Mouse (Mus musculus): ENCODE results near the gene Mapt. TPM values are rescaled to one million over a fixed set of nuclear protein-coding genes. Genes with fewer than 3 reads are reported as not detected.

Mapt gene
- polyA plus RNA-seq, 1 experiment, result 1.0 TPM

DNA sequence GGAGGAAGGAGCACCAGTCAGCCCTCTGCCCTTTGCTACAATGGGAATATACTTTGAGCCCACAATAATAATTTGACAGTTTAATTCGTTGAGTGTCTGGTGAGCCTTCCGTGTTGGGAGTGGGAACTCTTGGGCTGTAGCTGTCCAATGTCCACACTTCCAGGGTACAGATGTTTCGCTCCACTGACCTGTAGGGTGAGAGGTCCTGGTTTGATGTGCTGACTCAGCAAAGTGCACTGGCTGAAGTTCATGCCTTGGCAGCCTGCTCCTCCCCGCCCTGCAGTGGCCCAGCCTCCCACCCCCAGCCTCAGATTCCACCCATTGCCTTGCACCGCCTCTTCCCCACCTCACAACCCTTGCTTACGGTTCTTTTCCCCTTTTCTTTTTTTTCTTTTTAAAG is 33.5 kb downstream of the Mapt start:
- Histone ChIP-seq H3K36me3 (ENCODE audit: control insufficient read depth, insufficient read depth, low read length) (no peaks in the 10 kb centered on the region), H3K27ac (ENCODE audit: insufficient read depth, low read depth, low read length) (no peak overlapping the region), H3K4me1 (ENCODE audit: control insufficient read depth, insufficient read depth, insufficient read length, low read length) (no peaks in the 10 kb centered on the region), H3K27me3 (ENCODE audit: control insufficient read depth, insufficient read depth, low read length) (no peaks in the 10 kb centered on the region), H3K4me3 (ENCODE audit: low read depth, low read length) (no peak overlapping the region)
- TF ChIP-seq CTCF (IDR thresholded peaks at IDR 0.05; ENCODE audit: extremely low read depth, insufficient read length, insufficient replicate concordance, low read depth, low read length), result no peak
- TF ChIP-seq POLR2A (IDR thresholded peaks at IDR 0.05; ENCODE audit: low read depth, low read length), result no peak
- WGBS, result 76% methylated on average over 6 of the region's 6 CpGs

DNA sequence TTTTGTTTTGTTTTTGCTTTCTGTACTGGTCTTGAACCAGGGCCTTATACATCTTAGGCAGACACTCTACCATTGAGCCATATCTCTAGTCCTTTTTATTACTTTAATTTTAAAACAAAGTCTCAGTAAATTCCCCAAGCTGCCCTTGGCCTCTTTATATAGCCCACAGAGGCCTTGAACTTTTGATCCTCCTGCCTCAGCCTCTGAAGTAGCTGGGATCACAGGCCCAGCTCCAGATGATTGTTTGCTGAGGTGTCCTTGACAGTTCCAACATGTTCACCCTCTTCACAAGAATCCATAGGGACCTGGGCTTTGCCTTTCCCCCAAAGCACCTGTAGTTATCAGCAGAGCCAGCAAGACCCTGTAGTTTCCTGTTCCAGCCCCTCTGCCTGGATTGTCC is 34.5 kb downstream of the Mapt start:
- Histone ChIP-seq H3K27ac (ENCODE audit: insufficient read depth, low read depth, low read length) (no peak overlapping the region), H3K36me3 (ENCODE audit: control insufficient read depth, insufficient read depth, low read length) (no peaks in the 10 kb centered on the region), H3K4me1 (ENCODE audit: control insufficient read depth, insufficient read depth, insufficient read length, low read length) (no peaks in the 10 kb centered on the region), H3K4me3 (ENCODE audit: low read depth, low read length) (no peak overlapping the region), H3K27me3 (ENCODE audit: control insufficient read depth, insufficient read depth, low read length) (no peaks in the 10 kb centered on the region)
- TF ChIP-seq POLR2A (IDR thresholded peaks at IDR 0.05; ENCODE audit: low read depth, low read length) (no peak), CTCF (IDR thresholded peaks at IDR 0.05; ENCODE audit: extremely low read depth, insufficient read length, insufficient replicate concordance, low read depth, low read length) (no peak)

DNA sequence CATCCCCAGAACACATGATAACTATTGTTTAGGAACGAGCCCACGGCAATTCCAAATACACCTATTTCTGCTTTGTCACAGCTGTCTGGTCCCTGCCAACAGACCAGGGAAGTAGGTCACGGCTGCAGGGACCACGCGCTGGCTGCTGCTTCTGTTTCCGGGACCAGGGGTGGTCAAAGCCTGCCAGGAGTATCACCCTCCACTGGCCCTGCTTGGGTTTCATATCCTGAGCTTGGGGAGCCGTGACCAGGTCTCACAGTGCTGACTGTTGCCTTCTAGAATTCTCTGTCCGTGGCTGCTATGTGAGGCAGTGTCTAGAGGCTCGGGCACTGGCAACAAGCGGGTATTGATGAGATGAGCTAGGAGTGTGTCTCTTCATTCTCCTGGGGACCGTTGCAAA is 36.2 kb downstream of the Mapt start:
- no peaks in the 10 kb centered on the region for H3K4me1 ChIP-seq (ENCODE audit: control insufficient read depth, insufficient read depth, insufficient read length, low read length)
- no peak overlapping the region for H3K27ac ChIP-seq (ENCODE audit: insufficient read depth, low read depth, low read length)
- no peaks in the 10 kb centered on the region for H3K27me3 ChIP-seq (ENCODE audit: control insufficient read depth, insufficient read depth, low read length)
- TF ChIP-seq POLR2A (IDR thresholded peaks at IDR 0.05; ENCODE audit: low read depth, low read length) (no peak), CTCF (IDR thresholded peaks at IDR 0.05; ENCODE audit: extremely low read depth, insufficient read length, insufficient replicate concordance, low read depth, low read length) (no peak)
- no peaks in the 10 kb centered on the region for H3K36me3 ChIP-seq (ENCODE audit: control insufficient read depth, insufficient read depth, low read length)
- 79% methylated on average over 11 of the region's 11 CpGs for WGBS
- no peak overlapping the region for H3K4me3 ChIP-seq (ENCODE audit: low read depth, low read length)

DNA sequence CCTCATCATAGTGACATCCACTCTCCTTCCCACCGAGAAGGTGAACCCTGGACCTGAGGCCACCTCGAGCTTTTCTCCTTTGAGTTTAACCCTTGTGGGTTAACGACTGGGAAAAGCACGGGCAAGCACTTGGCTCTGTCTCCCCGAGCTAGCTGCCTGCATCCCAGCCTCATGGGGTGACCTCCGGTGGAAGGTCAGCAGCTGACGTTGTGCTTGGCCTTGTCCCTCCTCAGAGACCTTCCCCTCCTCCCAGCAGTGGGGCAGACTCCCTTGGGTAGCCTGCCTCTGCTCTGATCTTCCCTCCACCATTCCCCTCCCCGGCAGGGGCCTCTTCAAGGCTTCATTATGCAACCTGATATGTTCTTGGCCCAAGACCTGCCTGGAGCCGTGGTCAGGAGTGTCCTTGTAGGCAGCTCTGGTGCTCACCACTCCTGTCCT is 38.2 kb downstream of the Mapt start:
- H3K36me3 ChIP-seq (ENCODE audit: control insufficient read depth, insufficient read depth, low read length), result no peaks in the 10 kb centered on the region
- no peaks in the 10 kb centered on the region for H3K4me1 ChIP-seq (ENCODE audit: control insufficient read depth, insufficient read depth, insufficient read length, low read length)
- H3K4me3 ChIP-seq (ENCODE audit: low read depth, low read length), result no peak overlapping the region
- no peaks in the 10 kb centered on the region for H3K27me3 ChIP-seq (ENCODE audit: control insufficient read depth, insufficient read depth, low read length)
- WGBS, result 45% methylated on average over 9 of the region's 9 CpGs
- TF ChIP-seq CTCF (IDR thresholded peaks at IDR 0.05; ENCODE audit: extremely low read depth, insufficient read length, insufficient replicate concordance, low read depth, low read length) (no peak), POLR2A (IDR thresholded peaks at IDR 0.05; ENCODE audit: low read depth, low read length) (no peak)
- no peak overlapping the region for H3K27ac ChIP-seq (ENCODE audit: insufficient read depth, low read depth, low read length)

DNA sequence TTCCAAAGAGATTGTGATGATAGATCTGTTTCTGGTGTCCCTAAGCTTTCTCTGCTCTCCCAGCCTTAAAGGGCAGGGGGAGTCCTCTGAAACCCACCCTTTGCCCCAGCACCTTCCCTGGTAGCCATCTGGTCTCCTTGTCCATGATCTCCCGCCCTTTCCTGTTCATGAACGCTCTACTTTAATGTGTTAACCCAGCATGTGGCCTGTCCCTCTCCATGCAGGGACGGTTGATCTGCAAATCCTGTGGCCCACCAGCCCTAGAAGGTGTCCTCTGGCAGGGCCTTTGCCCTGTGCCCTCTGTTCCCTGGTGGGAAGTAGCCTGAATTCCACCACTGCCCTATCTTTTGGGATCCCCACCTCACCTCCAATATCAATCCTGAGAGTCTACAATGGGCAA is 39.3 kb downstream of the Mapt start:
- 94% methylated on average over 3 of the region's 3 CpGs for WGBS
- no peaks in the 10 kb centered on the region for H3K27me3 ChIP-seq (ENCODE audit: control insufficient read depth, insufficient read depth, low read length)
- no peaks in the 10 kb centered on the region for H3K36me3 ChIP-seq (ENCODE audit: control insufficient read depth, insufficient read depth, low read length)
- no peak overlapping the region for H3K27ac ChIP-seq (ENCODE audit: insufficient read depth, low read depth, low read length)
- TF ChIP-seq CTCF (IDR thresholded peaks at IDR 0.05; ENCODE audit: extremely low read depth, insufficient read length, insufficient replicate concordance, low read depth, low read length) (no peak), POLR2A (IDR thresholded peaks at IDR 0.05; ENCODE audit: low read depth, low read length) (no peak)
- no peaks in the 10 kb centered on the region for H3K4me1 ChIP-seq (ENCODE audit: control insufficient read depth, insufficient read depth, insufficient read length, low read length)
- no peak overlapping the region for H3K4me3 ChIP-seq (ENCODE audit: low read depth, low read length)

DNA sequence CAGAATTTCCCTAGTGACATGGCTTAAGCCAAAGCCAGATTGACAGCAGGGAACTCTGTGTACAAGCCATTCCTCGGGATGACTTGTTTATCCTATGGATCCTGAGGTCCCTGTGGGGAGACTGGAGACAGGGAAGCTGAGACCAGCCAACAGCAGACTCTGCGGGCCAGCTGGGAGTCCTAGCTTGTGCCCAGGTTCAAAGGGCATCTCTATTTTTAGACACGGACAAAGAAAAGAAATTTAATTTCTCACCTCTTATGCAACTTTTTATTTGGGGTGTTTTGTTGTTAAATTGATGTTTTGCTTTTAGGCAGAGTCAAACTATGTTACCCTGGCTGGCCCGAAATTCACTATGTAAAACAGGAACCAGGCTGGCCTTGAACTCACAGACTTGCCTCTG is 39.7 kb downstream of the Mapt start:
- Histone ChIP-seq H3K4me3 (ENCODE audit: low read depth, low read length) (no peak overlapping the region), H3K27ac (ENCODE audit: insufficient read depth, low read depth, low read length) (no peak overlapping the region), H3K4me1 (ENCODE audit: control insufficient read depth, insufficient read depth, insufficient read length, low read length) (no peaks in the 10 kb centered on the region), H3K36me3 (ENCODE audit: control insufficient read depth, insufficient read depth, low read length) (no peaks in the 10 kb centered on the region), H3K27me3 (ENCODE audit: control insufficient read depth, insufficient read depth, low read length) (no peaks in the 10 kb centered on the region)
- TF ChIP-seq POLR2A (IDR thresholded peaks at IDR 0.05; ENCODE audit: low read depth, low read length) (no peak), CTCF (IDR thresholded peaks at IDR 0.05; ENCODE audit: extremely low read depth, insufficient read length, insufficient replicate concordance, low read depth, low read length) (no peak)
- WGBS, result 39% methylated on average over 4 of the region's 4 CpGs

DNA sequence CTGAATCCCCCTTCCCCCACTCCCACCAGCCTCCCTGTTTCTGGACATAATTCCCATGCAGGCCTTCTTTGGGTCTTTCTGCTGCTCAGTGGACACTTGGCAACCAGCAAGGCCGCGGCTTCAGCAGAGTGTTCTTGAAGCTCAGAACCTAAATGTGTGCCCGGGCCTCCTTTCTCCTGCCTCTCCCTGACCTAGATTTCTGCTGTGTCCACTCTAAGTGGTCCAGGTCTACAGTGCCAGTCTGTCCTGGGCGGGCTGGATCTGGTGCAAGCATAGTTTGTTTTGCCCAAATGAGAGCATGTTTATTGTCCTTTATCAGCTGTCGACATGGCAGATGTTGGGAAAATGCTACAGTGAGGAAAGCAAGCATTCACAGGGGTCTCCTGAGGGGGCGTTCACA is 40.7 kb downstream of the Mapt start:
- Histone ChIP-seq H3K4me3 (ENCODE audit: low read depth, low read length) (no peak overlapping the region), H3K27me3 (ENCODE audit: control insufficient read depth, insufficient read depth, low read length) (no peaks in the 10 kb centered on the region), H3K27ac (ENCODE audit: insufficient read depth, low read depth, low read length) (no peak overlapping the region), H3K4me1 (ENCODE audit: control insufficient read depth, insufficient read depth, insufficient read length, low read length) (no peaks in the 10 kb centered on the region), H3K36me3 (ENCODE audit: control insufficient read depth, insufficient read depth, low read length) (no peaks in the 10 kb centered on the region)
- WGBS, result 76% methylated on average over 6 of the region's 6 CpGs
- TF ChIP-seq POLR2A (IDR thresholded peaks at IDR 0.05; ENCODE audit: low read depth, low read length) (no peak), CTCF (IDR thresholded peaks at IDR 0.05; ENCODE audit: extremely low read depth, insufficient read length, insufficient replicate concordance, low read depth, low read length) (no peak)

DNA sequence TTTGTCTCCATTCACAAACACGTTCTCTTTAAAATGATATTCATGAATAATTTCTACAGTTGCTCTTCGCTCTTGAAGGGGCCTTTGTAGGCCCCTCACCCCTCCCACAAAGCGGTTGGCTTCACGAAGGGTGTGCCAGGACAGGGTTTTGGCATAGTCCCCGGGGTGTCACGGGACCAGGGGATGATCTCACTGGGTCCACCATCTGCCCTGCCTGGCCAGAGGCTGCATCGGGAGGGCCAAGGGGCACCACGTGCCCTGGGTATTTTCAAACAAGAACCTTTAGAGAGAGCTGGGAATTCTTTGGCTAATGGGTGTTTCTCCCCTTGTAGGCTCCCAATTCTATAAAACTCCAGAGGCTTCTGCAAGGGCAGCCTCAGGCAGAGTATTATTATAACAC is 41.2 kb downstream of the Mapt start:
- TF ChIP-seq CTCF (IDR thresholded peaks at IDR 0.05; ENCODE audit: extremely low read depth, insufficient read length, insufficient replicate concordance, low read depth, low read length), result no peak
- no peak for TF ChIP-seq POLR2A (IDR thresholded peaks at IDR 0.05; ENCODE audit: low read depth, low read length)
- WGBS, result 59% methylated on average over 8 of the region's 8 CpGs
- Histone ChIP-seq H3K4me1 (ENCODE audit: control insufficient read depth, insufficient read depth, insufficient read length, low read length) (no peaks in the 10 kb centered on the region), H3K27me3 (ENCODE audit: control insufficient read depth, insufficient read depth, low read length) (no peaks in the 10 kb centered on the region), H3K4me3 (ENCODE audit: low read depth, low read length) (no peak overlapping the region), H3K27ac (ENCODE audit: insufficient read depth, low read depth, low read length) (no peak overlapping the region), H3K36me3 (ENCODE audit: control insufficient read depth, insufficient read depth, low read length) (no peaks in the 10 kb centered on the region)
